Mouse (Mus musculus): ENCODE measurements at regions not wholly inside any gene's neighbourhood (a gene's known extent, or its start where the extent isn't known, plus 50 kb on each side); places are given as distances from the start of the nearest gene placed in this dataset.

DNA sequence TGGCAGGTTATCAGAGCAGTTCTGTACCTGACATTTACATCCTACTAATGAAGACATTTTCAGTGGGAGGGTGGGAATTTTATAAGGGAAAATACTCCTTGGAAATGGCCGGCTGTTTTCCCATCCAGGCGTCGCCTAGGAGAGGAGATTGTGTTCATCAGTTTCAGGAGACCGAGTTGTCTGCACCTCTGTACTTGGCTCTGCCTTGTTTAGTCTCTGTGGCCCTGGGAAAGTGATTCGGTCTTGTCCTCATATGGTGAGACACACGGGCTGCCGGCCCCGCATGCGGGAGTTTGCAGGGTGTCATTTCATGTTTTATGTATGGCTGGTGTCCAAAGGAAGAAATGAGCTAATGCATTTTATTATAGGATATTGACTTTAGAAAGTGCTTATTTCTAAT, 287.9 kb downstream of the Cd109 start:
- no peak for DNase-seq (ENCODE audit: low read depth, low spot score)

DNA sequence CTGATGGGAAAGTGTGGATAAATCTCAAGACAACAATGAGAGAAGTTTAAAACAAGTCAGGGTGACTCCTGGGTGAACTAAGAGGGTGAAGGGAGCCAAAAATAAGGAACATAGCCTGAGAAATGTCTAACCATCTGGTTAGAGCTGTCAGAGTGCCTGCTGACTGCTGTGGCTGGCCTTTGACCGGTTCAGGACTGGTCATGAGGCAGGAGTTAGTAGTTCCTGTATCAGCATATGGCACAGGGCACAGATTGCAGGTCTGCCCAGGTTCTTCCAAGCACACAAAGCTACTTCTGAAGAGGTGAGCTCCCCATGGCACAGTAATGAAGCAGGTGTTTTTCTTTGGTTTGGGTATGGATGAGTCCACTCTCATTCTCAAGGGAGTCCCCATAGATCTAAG, 302.0 kb downstream of the Cd109 start:
- DNase-seq (ENCODE audit: low read depth, low spot score) = no peak

DNA sequence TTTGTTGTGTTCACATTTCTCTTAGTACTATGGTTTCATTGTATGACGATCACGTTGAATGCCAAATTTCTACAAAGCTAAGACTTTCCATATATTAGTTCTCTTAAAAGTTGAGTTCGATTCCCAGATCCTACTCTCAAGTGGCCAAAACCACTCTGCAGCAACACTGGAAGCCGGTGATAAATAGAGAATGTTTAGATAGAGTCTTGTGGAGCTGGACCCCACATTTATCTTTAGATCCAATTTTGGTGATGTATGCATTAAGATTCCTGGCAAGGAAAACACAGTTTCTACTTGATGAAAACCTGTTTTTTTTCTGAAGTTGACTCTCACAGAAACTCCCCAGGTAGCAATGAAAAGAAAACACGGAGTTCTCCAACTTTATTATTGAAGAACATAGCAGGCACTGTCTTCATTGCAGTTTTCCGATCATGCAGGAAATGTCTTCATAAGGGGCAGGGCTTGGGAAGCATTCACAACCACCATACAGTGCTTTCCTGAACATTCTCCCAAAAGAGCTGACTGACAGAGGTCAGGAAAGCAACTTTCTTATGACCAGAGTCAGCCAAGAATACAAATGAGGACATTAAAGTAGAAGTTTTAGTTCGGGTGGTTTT, 310.7 kb downstream of the Cd109 start:
- no peak for DNase-seq (ENCODE audit: low read depth, low spot score)

DNA sequence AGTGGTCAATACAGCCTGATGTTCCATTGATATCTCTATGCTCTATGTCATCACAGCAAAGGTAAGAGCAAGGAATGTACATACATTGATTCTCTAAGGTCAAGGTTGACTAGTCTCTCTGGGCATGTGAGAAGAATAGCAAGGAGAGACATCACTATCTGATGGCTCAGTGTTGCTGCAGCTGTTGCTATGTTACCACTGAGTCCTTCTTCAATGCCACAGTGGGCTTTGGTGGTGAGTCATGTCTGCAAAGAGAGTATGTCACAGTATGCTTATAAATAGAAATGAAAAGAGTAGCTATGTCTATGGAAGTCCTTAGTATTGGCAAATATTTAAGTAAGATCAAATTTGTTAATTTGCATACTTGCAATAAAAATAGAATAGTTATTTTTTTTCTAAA, 326.3 kb downstream of the Cd109 start:
- DNase-seq (ENCODE audit: low read depth, low spot score) = no peak

DNA sequence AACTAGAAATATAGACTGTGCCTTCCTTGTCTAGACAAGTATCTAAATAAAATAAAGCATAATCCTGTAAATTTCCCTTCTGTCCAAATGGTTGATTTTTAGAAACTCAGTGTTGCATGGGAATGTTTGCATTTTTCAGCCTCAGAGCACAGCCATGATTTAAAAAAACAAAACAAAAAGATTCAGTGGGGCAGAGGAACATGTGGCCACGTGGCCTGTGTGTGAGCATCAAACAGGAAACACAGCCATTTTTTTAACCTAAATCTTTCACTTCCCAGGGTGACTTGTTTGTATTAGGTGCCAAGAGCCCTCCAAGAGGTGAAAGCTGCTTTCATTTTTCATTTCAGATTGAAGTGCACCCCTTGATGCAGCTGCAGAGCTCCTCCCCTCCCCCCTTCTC, 349.5 kb downstream of the Cd109 start:
- no peak for DNase-seq (ENCODE audit: low read depth, low spot score)

DNA sequence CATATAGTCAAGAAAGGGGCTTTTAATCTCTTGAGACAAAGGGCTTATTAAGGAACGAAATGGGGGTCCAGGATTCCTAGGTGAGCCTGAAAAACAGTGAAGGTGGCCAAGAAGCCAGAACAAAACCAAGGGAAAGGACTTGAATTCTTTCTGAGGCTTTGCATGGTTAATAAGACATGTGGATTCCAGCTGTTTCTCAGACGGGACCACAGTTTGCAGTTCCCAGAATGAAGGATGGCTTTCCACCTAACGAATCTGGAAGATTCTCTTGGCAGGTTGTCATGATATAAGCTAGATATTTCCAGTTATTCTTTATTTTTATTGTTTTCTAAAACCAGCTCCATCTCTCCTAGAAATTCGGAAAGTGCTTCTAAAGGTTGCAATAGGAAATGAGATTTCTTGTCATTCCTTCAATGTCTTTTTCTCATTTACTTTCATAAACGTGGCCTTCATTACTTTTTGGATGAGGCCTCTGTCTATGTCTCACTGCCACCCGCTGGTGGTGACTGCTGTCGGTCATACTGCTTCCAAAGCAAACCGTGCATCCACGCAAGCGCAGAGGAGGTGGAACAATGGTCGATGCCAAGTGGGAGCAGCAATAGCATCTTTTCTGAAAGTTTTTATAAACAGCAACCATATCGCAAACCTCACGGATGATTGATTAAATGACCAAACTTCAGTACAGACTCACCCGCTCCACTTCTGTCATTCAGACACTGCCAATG, 350.0 kb downstream of the Cd109 start:
- DNase-seq (ENCODE audit: low read depth, low spot score) = no peak

DNA sequence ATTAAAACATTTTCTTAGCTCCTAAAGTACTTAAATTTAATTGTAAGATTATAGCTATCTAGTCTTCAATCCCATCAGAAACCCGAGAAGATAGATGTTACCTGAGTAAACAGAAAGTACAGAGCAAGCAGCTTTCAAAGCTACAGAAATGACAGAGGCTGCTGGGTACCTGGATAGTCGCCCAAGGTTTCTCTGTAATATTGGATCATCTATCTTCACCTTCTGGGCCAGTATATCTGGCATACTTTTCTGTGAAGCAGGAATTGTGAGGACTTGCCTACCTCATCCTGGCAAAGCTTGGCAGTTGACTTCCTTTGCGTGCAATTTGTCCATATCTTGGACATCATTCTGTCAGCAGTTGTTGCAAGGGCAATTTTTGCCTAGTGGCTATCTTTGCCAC, 356.4 kb downstream of the Cd109 start:
- DNase-seq (ENCODE audit: low read depth, low spot score) = no peak

DNA sequence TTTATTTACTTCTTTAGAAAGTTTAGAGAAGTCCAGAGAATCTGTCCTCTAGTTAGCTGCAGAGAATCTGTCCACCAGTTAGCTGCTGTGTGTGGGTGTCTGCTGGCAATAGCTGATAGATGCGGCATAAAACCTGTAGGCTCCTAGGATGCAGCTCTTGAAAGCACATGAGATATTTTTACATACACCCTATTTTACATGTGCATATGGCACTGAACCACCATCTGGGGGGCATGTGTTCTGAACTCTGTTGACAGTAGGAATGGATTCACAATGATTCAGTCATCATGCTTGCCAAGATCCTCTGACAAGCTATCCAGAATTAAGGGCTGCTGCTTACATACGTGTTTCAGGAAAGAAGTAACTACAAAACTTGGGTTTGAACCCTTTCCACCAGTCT, 368.4 kb downstream of the Cd109 start:
- DNase-seq (ENCODE audit: low read depth, low spot score) = no peak

DNA sequence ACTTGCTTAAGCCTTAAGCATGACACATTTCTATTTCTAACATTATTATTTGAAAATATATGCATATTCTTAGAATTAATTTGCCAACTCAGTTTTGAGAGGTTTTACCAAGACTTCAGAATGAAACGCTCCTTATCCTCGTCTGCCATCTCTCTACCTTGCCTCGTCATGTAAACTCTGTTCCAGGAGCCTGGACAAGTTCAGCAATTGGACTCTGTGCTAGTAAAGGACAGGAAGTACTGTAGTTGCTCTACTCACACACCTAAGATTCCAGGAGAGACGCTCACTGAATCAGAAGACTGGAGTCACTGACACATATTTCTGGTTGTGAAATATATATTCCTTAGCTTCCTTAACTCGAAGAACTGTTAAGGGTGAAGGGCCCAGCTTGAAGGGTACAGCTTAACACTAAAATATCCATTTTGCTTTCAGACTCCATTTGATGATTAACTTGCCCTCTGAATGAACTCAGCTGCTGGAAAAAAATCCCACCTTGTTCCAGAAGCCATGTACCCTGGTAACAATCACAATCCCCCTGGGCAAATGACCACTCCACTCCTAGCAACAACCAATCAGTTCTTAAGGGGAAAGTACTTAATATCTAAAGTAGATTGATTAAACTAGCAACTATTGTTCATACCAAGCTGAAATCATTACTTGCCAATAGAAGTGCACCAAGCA, 370.0 kb downstream of the Cd109 start:
- DNase-seq (ENCODE audit: low read depth, low spot score) = no peak

DNA sequence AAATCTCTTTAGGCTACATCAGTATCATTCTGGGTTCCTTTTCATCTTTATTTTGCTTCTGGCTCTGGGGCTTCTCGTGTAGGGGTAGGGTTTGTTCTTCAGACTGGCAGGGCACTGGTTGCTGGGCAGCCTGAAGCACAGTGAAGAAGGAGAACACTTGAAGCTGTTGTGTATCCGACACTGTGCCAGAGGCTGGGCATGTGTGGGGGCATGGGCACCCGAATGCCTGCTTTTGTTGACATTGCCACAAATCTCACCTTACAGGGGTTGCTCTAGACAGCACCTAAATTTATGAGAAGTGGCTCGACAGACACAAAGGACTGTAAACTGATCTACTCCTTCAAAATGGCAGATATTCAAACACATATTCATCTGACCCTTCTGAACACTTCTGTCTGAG, 376.0 kb downstream of the Cd109 start:
- no peak for DNase-seq (ENCODE audit: low read depth, low spot score)

DNA sequence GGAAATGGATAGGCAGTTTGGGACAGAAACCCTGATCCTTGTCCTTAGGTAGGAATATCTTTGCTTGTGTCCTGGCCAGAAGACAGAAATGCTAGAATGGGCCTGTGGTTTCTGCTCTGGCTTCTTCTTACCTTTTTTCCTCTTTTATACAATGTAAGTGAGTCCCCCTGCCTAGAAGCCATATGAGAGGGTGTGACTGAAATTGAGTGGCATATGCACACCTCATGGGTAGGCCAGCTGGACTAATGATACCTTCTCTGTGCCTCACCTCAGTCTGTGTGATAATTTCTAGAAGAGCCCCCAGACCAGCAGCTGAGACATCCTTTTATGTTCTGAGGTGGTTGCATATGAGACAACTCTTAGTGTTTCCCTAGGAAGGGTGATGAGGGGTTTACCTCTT, 385.7 kb downstream of the Cd109 start:
- no peak for DNase-seq (ENCODE audit: low read depth, low spot score)

DNA sequence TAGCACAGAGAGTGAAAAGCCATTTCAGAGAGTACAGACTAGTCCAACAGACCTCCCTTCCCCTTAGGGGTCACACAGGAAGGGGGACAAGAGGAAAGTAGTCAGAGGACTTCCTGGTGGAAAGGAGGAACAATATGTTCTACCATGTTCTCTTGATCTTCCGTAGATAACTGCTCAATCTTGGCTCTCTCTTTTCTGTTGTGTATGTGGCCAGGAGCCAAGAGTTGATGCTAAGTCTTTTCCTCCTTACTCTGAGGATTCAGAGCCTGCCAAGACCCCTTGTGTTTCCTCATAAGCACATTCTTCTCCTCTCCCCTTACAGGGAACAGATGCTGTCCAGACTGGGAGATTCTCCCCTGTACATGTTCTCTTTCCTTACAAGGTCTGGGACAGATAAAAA, 386.6 kb downstream of the Cd109 start:
- DNase-seq (ENCODE audit: low read depth, low spot score) = no peak

DNA sequence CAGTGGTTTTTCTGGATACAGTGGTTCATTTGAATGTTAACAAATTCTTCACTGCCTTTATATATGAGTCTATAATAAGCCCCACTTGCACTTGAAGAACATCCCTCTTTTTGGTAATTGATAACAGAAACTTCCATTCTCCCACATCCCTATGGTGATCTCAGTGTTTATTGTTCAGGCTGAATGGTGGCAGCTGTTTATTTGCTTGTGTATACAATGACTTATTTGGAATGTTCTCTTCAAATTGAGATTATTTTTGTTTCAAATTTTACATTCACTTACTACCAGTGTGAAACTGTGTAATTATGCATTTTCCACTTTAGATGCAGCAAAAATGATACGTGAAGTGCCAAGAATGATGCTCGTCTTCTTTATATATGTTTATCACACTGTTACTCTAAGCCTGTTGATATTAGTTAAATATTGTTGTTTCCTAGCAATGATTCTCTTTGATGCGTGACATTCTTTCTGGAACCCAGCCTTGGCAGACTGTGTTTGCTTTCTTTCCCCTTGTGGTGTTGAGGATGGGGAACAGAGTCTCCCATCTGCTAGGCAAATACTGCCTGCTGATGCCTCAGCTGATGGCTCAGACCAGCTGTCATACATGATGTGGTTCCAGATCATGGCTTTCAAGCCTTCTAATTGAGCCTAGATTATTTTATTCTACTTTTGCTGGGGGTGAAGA, 389.1 kb downstream of the Cd109 start:
- DNase-seq (ENCODE audit: low read depth, low spot score) = no peak

DNA sequence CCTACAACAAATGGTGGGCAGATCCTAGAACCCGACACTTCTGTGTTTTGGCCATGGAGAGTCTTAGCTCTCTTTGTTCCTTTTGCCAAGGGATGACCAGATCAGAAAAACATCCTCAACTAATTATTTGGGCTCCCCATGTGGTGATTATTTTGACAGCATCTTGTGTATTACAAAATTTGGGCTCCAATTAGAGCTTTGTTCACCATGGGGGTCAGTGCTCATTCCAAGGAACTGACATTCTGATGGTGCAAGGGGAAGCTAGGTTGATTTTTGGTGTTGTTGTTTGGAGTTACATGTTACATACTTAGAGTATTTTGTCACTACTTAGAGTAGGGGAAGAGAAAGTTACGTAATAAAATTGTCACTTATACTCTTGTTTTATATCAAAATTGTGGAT, 406.9 kb downstream of the Cd109 start:
- no peak for DNase-seq (ENCODE audit: low read depth, low spot score)

DNA sequence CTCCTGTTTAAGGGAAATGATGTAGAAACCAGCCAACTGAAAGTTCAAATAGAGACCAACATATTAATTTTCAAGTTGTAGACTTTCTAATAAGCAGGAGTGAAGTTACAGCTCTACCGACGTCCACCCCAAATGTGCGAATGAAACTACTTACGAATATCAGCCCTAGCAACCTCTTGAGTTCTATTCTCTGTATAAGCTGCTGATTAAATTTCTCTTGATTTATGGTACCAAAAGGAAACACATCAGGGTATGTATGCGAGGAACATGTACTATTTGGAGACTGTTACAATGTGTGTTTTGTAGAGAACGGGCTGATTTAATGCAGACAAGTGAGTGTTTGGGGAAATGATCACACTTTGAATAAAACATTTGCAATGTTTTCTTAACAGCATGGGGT, 412.9 kb downstream of the Cd109 start:
- no peak for DNase-seq (ENCODE audit: low read depth, low spot score)

DNA sequence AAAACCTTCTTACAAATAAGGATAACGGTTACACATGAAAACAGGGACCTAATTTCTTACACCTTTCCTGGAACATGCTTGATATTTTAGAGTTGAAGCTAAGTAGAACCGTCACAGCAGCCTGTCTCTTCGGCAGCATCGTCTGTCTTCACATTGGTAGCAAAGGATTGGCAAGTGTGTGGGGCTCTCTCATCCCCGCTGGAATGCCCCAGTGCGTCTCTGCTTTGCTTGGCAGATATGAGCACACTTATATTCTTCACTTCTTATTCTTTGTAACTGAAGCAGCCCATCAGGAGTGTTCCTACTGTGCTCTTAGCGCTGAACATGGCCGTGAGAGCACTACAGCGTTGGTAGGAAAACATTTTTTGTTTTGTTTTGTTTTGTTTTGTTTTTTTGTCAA, 414.1 kb downstream of the Cd109 start:
- DNase-seq (ENCODE audit: low read depth, low spot score) = no peak

DNA sequence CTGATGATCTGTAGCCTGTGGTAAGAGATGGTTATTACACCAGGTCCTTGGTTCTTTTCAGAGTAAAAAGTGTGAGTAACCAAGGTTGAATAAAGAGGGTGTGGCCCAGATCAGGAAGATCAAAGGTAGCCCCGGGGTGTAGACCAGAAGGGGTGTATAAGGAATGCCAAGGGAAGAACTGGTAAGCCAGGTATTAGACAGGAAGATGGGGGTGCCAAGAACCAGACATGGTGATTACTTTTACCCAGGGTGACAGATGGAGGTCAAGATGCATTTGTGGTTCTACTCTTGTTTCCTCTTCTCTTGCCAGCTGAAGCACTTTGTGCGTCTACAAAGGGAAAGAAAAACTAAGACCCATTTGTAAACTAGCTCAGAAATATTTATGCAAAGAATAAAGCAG, 420.3 kb downstream of the Cd109 start:
- DNase-seq (ENCODE audit: low read depth, low spot score) = no peak

DNA sequence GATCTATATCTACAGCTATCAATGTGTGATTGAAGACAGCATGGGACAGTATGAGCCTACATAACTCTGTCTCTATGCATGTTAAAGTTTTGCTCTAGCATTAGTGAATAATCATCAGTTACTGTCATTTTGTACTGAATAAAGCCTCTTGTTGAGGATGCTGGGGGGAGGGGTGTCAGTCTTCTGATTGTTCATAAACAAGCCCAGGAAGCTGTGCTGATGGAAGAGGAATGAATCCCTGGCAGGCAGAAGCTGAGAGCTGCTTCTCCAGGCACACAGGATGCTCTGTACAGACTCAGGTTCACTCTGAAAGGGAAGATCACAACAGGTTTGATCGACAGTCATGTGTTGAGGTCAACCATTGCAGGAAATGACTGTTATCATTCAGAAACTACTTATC, 421.7 kb downstream of the Cd109 start:
- no peak for DNase-seq (ENCODE audit: low read depth, low spot score)

DNA sequence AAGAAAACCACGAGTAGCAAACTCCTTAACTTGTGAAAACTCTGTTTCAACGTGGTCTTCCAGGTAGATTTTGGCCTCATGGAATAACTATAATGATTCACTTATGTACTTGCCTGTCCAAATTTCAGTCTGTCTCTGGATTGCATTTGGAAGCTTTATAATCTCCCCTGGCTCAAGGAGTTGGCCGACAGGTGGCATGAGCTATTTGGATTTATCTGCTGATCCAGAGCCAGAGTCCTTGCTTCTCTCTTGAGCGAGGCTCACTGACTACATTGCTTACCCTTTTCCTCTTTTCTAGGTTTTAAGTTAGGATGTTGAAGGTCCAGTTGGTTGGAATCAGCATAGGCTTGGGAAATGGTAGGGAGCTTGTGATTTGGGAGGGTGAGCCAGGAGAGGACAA, 423.6 kb downstream of the Cd109 start:
- DNase-seq (ENCODE audit: low read depth, low spot score) = no peak

DNA sequence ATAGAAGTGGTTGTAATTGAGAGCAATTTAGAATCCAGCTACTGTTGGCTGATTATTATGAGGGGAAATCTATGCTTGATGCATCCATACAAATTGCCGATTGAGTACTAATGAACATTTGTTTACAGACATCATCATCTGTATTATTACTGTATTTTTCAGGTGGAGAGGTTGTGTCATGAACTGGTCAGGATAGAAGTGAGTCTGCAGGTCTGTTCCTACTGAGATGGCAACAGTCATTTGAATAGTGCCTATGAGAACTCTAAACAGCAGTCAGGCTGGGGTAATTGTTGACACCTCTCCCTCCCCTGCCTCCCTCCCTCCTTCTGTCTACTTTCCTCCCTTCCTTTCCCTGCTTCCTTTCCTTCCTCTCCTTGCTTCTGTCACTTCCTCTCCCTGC, 429.0 kb downstream of the Cd109 start:
- DNase-seq (ENCODE audit: low read depth, low spot score) = no peak

DNA sequence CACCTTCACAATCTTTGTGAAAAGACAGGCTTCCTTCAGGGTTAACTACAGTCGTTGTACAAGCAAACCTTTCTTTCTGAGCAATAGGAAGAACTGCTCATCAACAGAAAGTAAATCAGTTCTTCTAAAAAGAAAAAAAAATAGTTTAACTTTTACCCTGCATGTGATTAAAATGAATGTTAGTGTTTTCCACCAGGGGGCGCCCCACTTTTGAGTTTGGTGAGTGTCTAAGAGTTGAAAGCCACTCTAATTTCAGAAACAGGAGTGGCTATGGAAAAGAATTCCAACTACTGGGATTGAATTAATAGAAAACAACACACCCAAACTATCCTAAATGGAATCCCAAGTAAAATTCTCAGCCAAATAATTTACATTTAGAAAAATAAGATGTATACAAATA, 430.0 kb downstream of the Cd109 start:
- peak; percentile 16 for DNase-seq (ENCODE audit: low read depth, low spot score)

DNA sequence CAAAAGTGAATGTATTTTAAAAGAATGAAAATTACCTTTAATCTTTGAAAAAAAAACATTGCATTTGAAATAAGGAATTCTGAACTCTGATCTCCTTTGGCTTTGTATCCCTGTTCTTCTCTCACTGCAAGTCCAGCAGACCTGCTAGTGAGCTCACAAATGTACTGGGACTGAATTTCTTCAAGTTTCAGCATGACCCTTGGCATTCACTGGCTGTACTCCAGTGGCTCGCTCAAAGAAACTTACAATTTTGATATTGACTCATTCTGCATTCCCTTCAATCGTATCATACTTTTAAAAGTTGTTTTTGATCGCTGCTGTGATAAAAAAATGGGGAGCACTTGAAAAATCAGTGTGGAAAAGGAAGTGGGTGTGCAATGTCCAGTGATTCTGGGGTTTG, 456.6 kb downstream of the Cd109 start:
- no peak for DNase-seq (ENCODE audit: low read depth, low spot score)

DNA sequence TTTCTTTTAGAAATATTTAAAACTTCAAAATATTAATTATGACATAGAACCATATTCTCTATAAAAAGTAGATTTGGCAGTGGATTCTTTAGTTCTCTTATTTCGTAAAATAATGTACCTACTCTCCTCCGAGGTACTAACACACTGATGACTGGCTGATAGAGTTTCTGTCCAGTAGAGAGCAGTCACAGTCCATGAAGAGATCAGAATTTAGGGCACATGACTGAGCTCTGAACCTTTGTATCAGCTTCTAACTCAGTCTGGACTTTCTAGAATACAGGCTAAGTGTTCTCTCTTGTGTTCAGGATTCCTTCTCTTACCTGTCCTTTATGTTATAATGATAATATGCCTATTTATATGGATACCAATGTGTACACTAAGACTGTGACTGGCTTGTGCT, 494.3 kb downstream of the Cd109 start:
- DNase-seq (ENCODE audit: low read depth, low spot score) = no peak

Measured in CD4-positive, CD25-positive, alpha-beta regulatory T cell, adult 2 months (primary cell).